8 mouse cellular contexts compared by ENCODE assay signal in the genomic region with DNA sequence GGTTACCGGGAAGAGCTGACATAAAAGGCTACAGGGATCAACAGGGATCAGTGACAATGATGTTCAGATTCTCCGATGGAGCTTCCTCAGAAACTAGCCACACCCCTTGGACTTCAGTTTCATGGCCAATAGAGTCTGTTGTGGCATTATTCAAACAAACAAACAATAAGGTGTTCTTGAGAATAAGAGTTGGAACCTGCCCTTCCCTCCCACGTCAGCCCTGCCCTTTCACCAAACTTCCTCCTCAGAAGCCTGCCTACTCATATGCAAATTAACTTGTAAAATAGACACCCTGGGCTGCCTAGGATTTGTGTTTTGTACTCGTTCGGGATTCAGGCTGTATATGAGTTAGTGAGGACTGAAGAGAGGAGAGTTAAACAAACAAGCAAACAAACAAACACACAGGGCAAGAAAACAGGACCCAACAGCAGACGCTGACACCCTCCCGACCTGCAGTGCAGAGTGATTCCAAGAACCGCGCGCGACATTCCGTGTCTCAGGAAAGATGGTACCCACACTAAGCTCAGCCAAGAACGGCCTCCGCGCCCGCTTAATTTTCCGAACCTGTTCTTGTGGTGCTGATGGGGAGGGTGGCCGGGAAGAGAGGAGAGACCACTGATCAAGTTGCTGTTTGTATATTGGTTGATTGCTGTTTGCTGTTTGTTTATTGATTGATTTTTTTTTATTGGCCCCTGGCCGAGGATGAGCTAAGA.
DNase-seq lines count a peak whose midpoint lies in the region; ATAC-seq and TF ChIP-seq lines count a peak whose summit lies in the region.

No protein-coding gene starts in this region.

- H3K27me3 ChIP-seq in liver, embryonic 15.5 days, result peaks cover 10% of the 10 kb centered on the region; the same call in 1 of the 2 replicates
- peaks cover 7% of the 10 kb centered on the region; the same call in 1 of the 2 replicates for H3K27me3 ChIP-seq in liver, embryonic 11.5 days (replicated peaks; ENCODE audit: control insufficient read depth, insufficient read depth, low read length)

- no peak for DNase-seq in liver, embryonic 11.5 days (ENCODE audit: low spot score)
- peak; percentile 88 for DNase-seq in induced T-regulatory cell, adult 2 months (ENCODE audit: low read depth)
- no peak for DNase-seq in adrenal gland, adult 2 months
- DNase-seq in heart, adult 11 months, result no peak

- no peak overlapping the region for H3K9ac ChIP-seq in liver, embryonic 15.5 days
- H3K9ac ChIP-seq in liver, embryonic 11.5 days (ENCODE audit: low read depth, low read length), result no peak overlapping the region

- peak overlapping the region; percentile 10; the same call in 1 of the 2 replicates for H3K4me2 ChIP-seq in liver, embryonic 15.5 days
- H3K4me2 ChIP-seq in liver, embryonic 11.5 days, result no peak overlapping the region

- no peak for ATAC-seq in liver, embryonic 15.5 days (ENCODE audit: insufficient read depth)
- ATAC-seq in liver, embryonic 11.5 days (replicated peaks; ENCODE audit: low FRiP score), result no peak
- peak; percentile 59 for ATAC-seq in neutrophil, adult 5-6 weeks (ENCODE audit: extremely low read depth, insufficient number of reproducible peaks, low FRiP score, poor library complexity, severe bottlenecking)
- no peak for ATAC-seq in megakaryocyte-erythroid progenitor cell, adult 5-6 weeks (replicated peaks; ENCODE audit: low FRiP score, low TSS enrichment, poor library complexity, severe bottlenecking)

- TF ChIP-seq CTCF in bone marrow, adult 2 months (IDR thresholded peaks at IDR 0.05; ENCODE audit: control insufficient read depth, insufficient read depth, low read length), result no peak

- 22% methylated on average over 19 of the region's 19 CpGs for whole genome bisulfite sequencing in liver, embryonic 15.5 days (ENCODE audit: insufficient replicate concordance)
- WGBS in liver, embryonic 11.5 days, result 25% methylated on average over 19 of the region's 19 CpGs
- 14% methylated on average over 19 of the region's 19 CpGs for WGBS in bone marrow, adult 2 months

- no peak overlapping the region for H3K4me3 ChIP-seq in liver, embryonic 15.5 days (replicated peaks)
- no peak overlapping the region for H3K4me3 ChIP-seq in liver, embryonic 11.5 days (ENCODE audit: low read depth, low read length)
- peak overlapping the region; percentile 74 for H3K4me3 ChIP-seq in bone marrow, adult 2 months (replicated peaks; ENCODE audit: control insufficient read depth, low read depth, low read length)

- peaks cover 15% of the 10 kb centered on the region; the same call in 1 of the 2 replicates for H3K4me1 ChIP-seq in liver, embryonic 15.5 days (replicated peaks)
- peaks cover 10% of the 10 kb centered on the region for H3K4me1 ChIP-seq in liver, embryonic 11.5 days (replicated peaks; ENCODE audit: control insufficient read depth, insufficient read depth, low read length)
- H3K4me1 ChIP-seq in bone marrow, adult 2 months (ENCODE audit: control insufficient read depth, insufficient read depth, low read length), result peaks cover 4% of the 10 kb centered on the region; the same call in 1 of the 2 replicates

- TF ChIP-seq POLR2A in bone marrow, adult 2 months (IDR thresholded peaks at IDR 0.05; ENCODE audit: borderline replicate concordance, control insufficient read depth, low read depth, low read length), result no peak

- no peak overlapping the region for H3K27ac ChIP-seq in liver, embryonic 15.5 days (replicated peaks)
- no peak overlapping the region; the same call in 1 of the 2 replicates for H3K27ac ChIP-seq in liver, embryonic 11.5 days (ENCODE audit: low read depth, low read length)
- peak overlapping the region; percentile 83 for H3K27ac ChIP-seq in bone marrow, adult 2 months (ENCODE audit: control insufficient read depth, insufficient read depth, low read depth, low read length, poor library complexity)

- no peaks in the 10 kb centered on the region for H3K36me3 ChIP-seq in liver, embryonic 15.5 days (replicated peaks)
- no peaks in the 10 kb centered on the region for H3K36me3 ChIP-seq in liver, embryonic 11.5 days (ENCODE audit: control insufficient read depth, insufficient read depth, low read length)

- H3K9me3 ChIP-seq in liver, embryonic 15.5 days (replicated peaks), result no peaks in the 10 kb centered on the region
- H3K9me3 ChIP-seq in liver, embryonic 11.5 days (ENCODE audit: control insufficient read depth, low read length), result no peaks in the 10 kb centered on the region
